Mouse (Mus musculus): Measurements from ENCODE around the gene Fxyd2. TPM values are rescaled to one million over a fixed set of nuclear protein-coding genes. Genes with fewer than 3 reads are reported as not detected.

Fxyd2 gene
- polyA plus RNA-seq, 1 experiment from 2014 or later: 0.92 TPM

DNA sequence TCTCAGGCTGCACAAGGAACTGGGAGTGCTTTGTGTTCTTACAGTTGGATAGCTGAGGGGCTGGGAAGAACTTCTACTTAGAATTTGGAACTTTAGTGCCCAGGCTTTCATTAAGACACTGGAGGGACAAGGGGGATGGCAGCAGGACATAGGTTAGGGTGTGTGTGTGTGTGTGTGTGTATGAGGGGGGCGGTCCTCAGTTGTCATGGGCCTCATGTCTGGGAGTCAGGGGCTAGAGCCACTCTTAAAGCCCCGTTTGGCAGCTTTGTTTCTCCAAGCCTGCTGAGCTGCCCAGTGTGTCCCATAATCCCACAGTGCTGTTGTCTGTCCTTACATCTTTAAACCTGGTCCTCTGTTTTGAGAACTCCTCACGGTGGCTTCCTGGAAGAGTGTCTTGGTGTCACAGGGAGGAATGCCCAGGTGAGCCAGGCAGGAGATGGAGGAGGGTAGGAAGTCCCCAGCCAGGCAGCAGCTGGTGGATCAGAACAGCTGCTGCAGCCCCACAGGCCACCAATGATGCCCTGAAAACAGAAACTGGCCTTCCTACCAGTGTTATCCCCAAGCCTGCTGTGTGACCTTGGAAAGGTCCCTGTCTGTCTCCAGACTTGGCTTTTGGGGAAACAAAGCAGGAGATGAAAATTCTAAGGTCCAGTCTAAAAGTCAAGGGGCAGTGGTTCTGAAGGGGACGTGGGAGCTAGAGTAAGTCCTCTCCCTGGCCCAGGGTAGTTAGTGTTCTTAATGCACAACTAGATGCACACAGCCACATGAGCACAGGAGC is 13.4 kb downstream of the Fxyd2 start:
- WGBS: 69% methylated on average over 4 of the region's 4 CpGs
- ATAC-seq (ENCODE audit: insufficient number of reproducible peaks, insufficient read depth, low FRiP score, low read depth): no peak
- H3K9me3 ChIP-seq (ENCODE audit: control insufficient read depth, low read length): no peaks in the 10 kb centered on the region

GRCm38 (mm10) chr9:45413478-45414140 is 14.1 kb downstream of the Fxyd2 start:
- H3K9ac ChIP-seq (ENCODE audit: low read length): no peak overlapping the region
- WGBS: 51% methylated on average over 5 of the region's 5 CpGs
- H3K27ac ChIP-seq (replicated peaks in 1 of 2; ENCODE audit: control insufficient read depth in 1 of 2, insufficient read depth in 1 of 2, low read depth in 2 of 2, low read length in 2 of 2): no peak overlapping the region
- no peak overlapping the region for H3K4me3 ChIP-seq (ENCODE audit: control insufficient read depth in 1 of 2, insufficient read depth in 1 of 2, low read depth in 1 of 2, low read length in 2 of 2)
- no peaks in the 10 kb centered on the region for H3K36me3 ChIP-seq (ENCODE audit: control insufficient read depth, insufficient read depth, low read length)
- peaks cover 7% of the 10 kb centered on the region for H3K27me3 ChIP-seq (ENCODE audit: control insufficient read depth, insufficient read depth, low read length)
- ATAC-seq (ENCODE audit: insufficient number of reproducible peaks, insufficient read depth, low FRiP score, low read depth): no peak
- no peak overlapping the region for H3K4me2 ChIP-seq (ENCODE audit: low read length)
- no peaks in the 10 kb centered on the region for H3K9me3 ChIP-seq (ENCODE audit: control insufficient read depth, low read length)
- peaks cover 7% of the 10 kb centered on the region in 2 experiments for H3K4me1 ChIP-seq (ENCODE audit: control insufficient read depth in 2 of 2, insufficient read depth in 2 of 2, low read length in 2 of 2)

More for the DNA sequence above, 13.4 kb downstream of the Fxyd2 start:
- no peak overlapping the region for H3K4me3 ChIP-seq (ENCODE audit: control insufficient read depth in 1 of 2, insufficient read depth in 1 of 2, low read depth in 1 of 2, low read length in 2 of 2)
- no peaks in the 10 kb centered on the region for H3K36me3 ChIP-seq (ENCODE audit: control insufficient read depth, insufficient read depth, low read length)
- no peak overlapping the region for H3K27ac ChIP-seq (replicated peaks in 1 of 2; ENCODE audit: control insufficient read depth in 1 of 2, insufficient read depth in 1 of 2, low read depth in 2 of 2, low read length in 2 of 2)
- no peak overlapping the region for H3K4me2 ChIP-seq (ENCODE audit: low read length)
- H3K9ac ChIP-seq (ENCODE audit: low read length): no peak overlapping the region
- peaks cover 7 to 9% of the 10 kb centered on the region in 2 experiments for H3K4me1 ChIP-seq (ENCODE audit: control insufficient read depth in 2 of 2, insufficient read depth in 2 of 2, low read length in 2 of 2)
- peaks cover 7% of the 10 kb centered on the region for H3K27me3 ChIP-seq (ENCODE audit: control insufficient read depth, insufficient read depth, low read length)

GRCm38 (mm10) chr9:45415912-45416311 is 16.4 kb downstream of the Fxyd2 start:
- H3K9ac ChIP-seq (ENCODE audit: low read length): no peak overlapping the region
- peaks cover 7% of the 10 kb centered on the region in 2 experiments for H3K4me1 ChIP-seq (ENCODE audit: control insufficient read depth in 2 of 2, insufficient read depth in 2 of 2, low read length in 2 of 2)
- H3K9me3 ChIP-seq (ENCODE audit: control insufficient read depth, low read length): no peaks in the 10 kb centered on the region
- no peak overlapping the region for H3K4me2 ChIP-seq (ENCODE audit: low read length)
- ATAC-seq (ENCODE audit: insufficient number of reproducible peaks, insufficient read depth, low FRiP score, low read depth): no peak
- WGBS: 41% methylated on average over 4 of the region's 4 CpGs
- no peaks in the 10 kb centered on the region for H3K36me3 ChIP-seq (ENCODE audit: control insufficient read depth, insufficient read depth, low read length)
- no peak overlapping the region for H3K4me3 ChIP-seq (ENCODE audit: control insufficient read depth in 1 of 2, insufficient read depth in 1 of 2, low read depth in 1 of 2, low read length in 2 of 2)
- H3K27me3 ChIP-seq (ENCODE audit: control insufficient read depth, insufficient read depth, low read length): peaks cover 4% of the 10 kb centered on the region; the same call in 1 of the 2 replicates
- H3K27ac ChIP-seq (replicated peaks in 1 of 2; ENCODE audit: control insufficient read depth in 1 of 2, insufficient read depth in 1 of 2, low read depth in 2 of 2, low read length in 2 of 2): no peak overlapping the region

DNA sequence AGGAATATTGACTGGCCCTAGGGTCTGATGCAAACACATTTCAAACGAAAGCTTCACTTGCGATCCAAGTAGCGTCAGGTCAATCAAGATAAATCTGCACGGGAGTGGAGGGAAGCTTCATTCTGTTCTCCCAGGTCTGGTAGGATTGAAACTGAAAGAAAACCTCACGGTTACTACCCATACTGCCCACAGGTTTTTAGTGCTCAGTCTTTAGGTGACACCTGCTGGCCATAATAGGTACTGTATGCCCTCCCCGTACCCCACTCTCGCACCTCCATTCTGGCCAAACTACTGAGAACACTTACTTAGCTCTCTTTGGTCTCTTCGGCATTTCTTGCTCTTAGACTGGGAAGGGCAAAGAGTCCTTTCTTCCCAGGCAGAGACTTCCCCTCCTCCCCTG is 17.8 kb downstream of the Fxyd2 start:
- Histone ChIP-seq H3K36me3 (ENCODE audit: control insufficient read depth, insufficient read depth, low read length) (no peaks in the 10 kb centered on the region), H3K4me3 (ENCODE audit: control insufficient read depth in 1 of 2, insufficient read depth in 1 of 2, low read depth in 1 of 2, low read length in 2 of 2) (peak overlapping the region; percentile 5 to 19; a peak in 3 of 4 replicates)
- WGBS: 20% methylated on average over 8 of the region's 8 CpGs

GRCm38 (mm10) chr9:45418252-45418651 is 18.8 kb downstream of the Fxyd2 start:
- Histone ChIP-seq H3K27ac (replicated peaks in 1 of 2; ENCODE audit: control insufficient read depth in 1 of 2, insufficient read depth in 1 of 2, low read depth in 2 of 2, low read length in 2 of 2) (no peak overlapping the region), H3K4me2 (ENCODE audit: low read length) (no peak overlapping the region), H3K4me3 (ENCODE audit: control insufficient read depth in 1 of 2, insufficient read depth in 1 of 2, low read depth in 1 of 2, low read length in 2 of 2) (no peak overlapping the region), H3K9me3 (ENCODE audit: control insufficient read depth, low read length) (no peaks in the 10 kb centered on the region), H3K4me1 (ENCODE audit: control insufficient read depth in 2 of 2, insufficient read depth in 2 of 2, low read length in 2 of 2) (peaks cover 3% of the 10 kb centered on the region in 2 experiments; a peak in 1 of 4 replicates), H3K27me3 (ENCODE audit: control insufficient read depth, insufficient read depth, low read length) (no peaks in the 10 kb centered on the region; the same call in 1 of the 2 replicates), H3K36me3 (ENCODE audit: control insufficient read depth, insufficient read depth, low read length) (no peaks in the 10 kb centered on the region), H3K9ac (ENCODE audit: low read length) (no peak overlapping the region)
- ATAC-seq (ENCODE audit: insufficient number of reproducible peaks, insufficient read depth, low FRiP score, low read depth): no peak
- WGBS: 58% methylated on average over 8 of the region's 8 CpGs

More for the DNA sequence above, 17.8 kb downstream of the Fxyd2 start:
- H3K9me3 ChIP-seq (ENCODE audit: control insufficient read depth, low read length): no peaks in the 10 kb centered on the region
- peaks cover 3% of the 10 kb centered on the region in 2 experiments; a peak in 3 of 4 replicates for H3K4me1 ChIP-seq (ENCODE audit: control insufficient read depth in 2 of 2, insufficient read depth in 2 of 2, low read length in 2 of 2)
- peak overlapping the region; percentile 48 for H3K9ac ChIP-seq (ENCODE audit: low read length)
- no peak overlapping the region for H3K27ac ChIP-seq (replicated peaks in 1 of 2; ENCODE audit: control insufficient read depth in 1 of 2, insufficient read depth in 1 of 2, low read depth in 2 of 2, low read length in 2 of 2)
- no peak for ATAC-seq (ENCODE audit: insufficient number of reproducible peaks, insufficient read depth, low FRiP score, low read depth)
- no peaks in the 10 kb centered on the region; the same call in 1 of the 2 replicates for H3K27me3 ChIP-seq (ENCODE audit: control insufficient read depth, insufficient read depth, low read length)
- peak overlapping the region; percentile 37 for H3K4me2 ChIP-seq (ENCODE audit: low read length)

- Histone ChIP-seq H3K36me3 (ENCODE audit: control insufficient read depth, insufficient read depth, low read length) (no peaks in the 10 kb centered on the region), H3K9ac (ENCODE audit: low read length) (no peak overlapping the region), H3K4me2 (ENCODE audit: low read length) (no peak overlapping the region), H3K27ac (replicated peaks in 1 of 2; ENCODE audit: control insufficient read depth in 1 of 2, insufficient read depth in 1 of 2, low read depth in 2 of 2, low read length in 2 of 2) (no peak overlapping the region), H3K9me3 (ENCODE audit: control insufficient read depth, low read length) (no peaks in the 10 kb centered on the region), H3K4me1 (ENCODE audit: control insufficient read depth in 2 of 2, insufficient read depth in 2 of 2, low read length in 2 of 2) (peaks cover 3% of the 10 kb centered on the region in 2 experiments; a peak in 1 of 4 replicates), H3K4me3 (ENCODE audit: control insufficient read depth in 1 of 2, insufficient read depth in 1 of 2, low read depth in 1 of 2, low read length in 2 of 2) (no peak overlapping the region), H3K27me3 (ENCODE audit: control insufficient read depth, insufficient read depth, low read length) (no peaks in the 10 kb centered on the region)
- 62% methylated on average over 8 of the region's 8 CpGs for WGBS
- ATAC-seq (ENCODE audit: insufficient number of reproducible peaks, insufficient read depth, low FRiP score, low read depth): no peak
These were observed 21.7 kb downstream of the Fxyd2 start for GRCm38 (mm10) chr9:45421209-45421608.

GRCm38 (mm10) chr9:45422761-45423298 is 23.4 kb downstream of the Fxyd2 start:
- no peak for ATAC-seq (ENCODE audit: insufficient number of reproducible peaks, insufficient read depth, low FRiP score, low read depth)
- 0 out of 2 replicates have a peak, but pooled peaks cover 3% of the 10 kb centered on the region for H3K27me3 ChIP-seq (ENCODE audit: control insufficient read depth, insufficient read depth, low read length)
- no peaks in the 10 kb centered on the region for H3K4me1 ChIP-seq (ENCODE audit: control insufficient read depth in 2 of 2, insufficient read depth in 2 of 2, low read length in 2 of 2)
- H3K9ac ChIP-seq (ENCODE audit: low read length): no peak overlapping the region
- H3K9me3 ChIP-seq (ENCODE audit: control insufficient read depth, low read length): no peaks in the 10 kb centered on the region
- H3K4me3 ChIP-seq (ENCODE audit: control insufficient read depth in 1 of 2, insufficient read depth in 1 of 2, low read depth in 1 of 2, low read length in 2 of 2): no peak overlapping the region
- H3K4me2 ChIP-seq (ENCODE audit: low read length): no peak overlapping the region
- H3K27ac ChIP-seq (replicated peaks in 1 of 2; ENCODE audit: control insufficient read depth in 1 of 2, insufficient read depth in 1 of 2, low read depth in 2 of 2, low read length in 2 of 2): no peak overlapping the region
- 72% methylated on average over 7 of the region's 7 CpGs for WGBS
- H3K36me3 ChIP-seq (ENCODE audit: control insufficient read depth, insufficient read depth, low read length): no peaks in the 10 kb centered on the region

Data from heart, embryonic 14.5 days (tissue).